In genomic region chr14:48119012-48119647, GRCm38 (mm10) we compare ENCODE assay signal across 9 mouse cellular contexts. TPM values are rescaled to one million over a fixed set of nuclear protein-coding genes. Genes with fewer than 3 reads are reported as not detected.
DNase-seq lines count a peak whose midpoint lies in the region; ATAC-seq and TF ChIP-seq lines count a peak whose summit lies in the region.
"Had no signal": no experiment of that assay in that cellular context is flagged by ENCODE, and none has a peak within 500 bp of the region (broad histone marks: within the 10 kb centered on the region; RNA-seq: fewer than 3 reads in every experiment).

No protein-coding gene starts in this region.

- H3K27ac ChIP-seq in heart, postnatal 0 days (ENCODE audit: low read depth), result no peak overlapping the region
- H3K27ac ChIP-seq in heart, adult 2 months, result no peak overlapping the region
- no peak overlapping the region for H3K27ac ChIP-seq in forebrain, postnatal 0 days (ENCODE audit: low read depth, low read length)
- H3K27ac ChIP-seq in midbrain, embryonic 13.5 days, result peak overlapping the region; percentile 39

- no peak for TF ChIP-seq CTCF in heart, postnatal 0 days (IDR thresholded peaks at IDR 0.05; ENCODE audit: low read depth)
- no peak for TF ChIP-seq CTCF in heart, adult 2 months (IDR thresholded peaks at IDR 0.05)
- no peak for TF ChIP-seq CTCF in forebrain, postnatal 0 days (IDR thresholded peaks at IDR 0.05; ENCODE audit: low read depth)

- H3K79me2 ChIP-seq in heart, adult 2 months (replicated peaks; ENCODE audit: control insufficient read depth, insufficient read depth, low read length), result 0 out of 2 replicates have a peak, but pooled peaks cover 1% of the 10 kb centered on the region

- no peak overlapping the region for H3K9ac ChIP-seq in heart, postnatal 0 days (replicated peaks; ENCODE audit: low read depth, low read length)
- H3K9ac ChIP-seq in heart, adult 2 months (ENCODE audit: low read depth, low read length), result no peak overlapping the region
- no peak overlapping the region for H3K9ac ChIP-seq in forebrain, postnatal 0 days
- H3K9ac ChIP-seq in midbrain, embryonic 13.5 days (replicated peaks), result no peak overlapping the region

- no peak for TF ChIP-seq EP300 in heart, postnatal 0 days (IDR thresholded peaks at IDR 0.05; ENCODE audit: low read depth)
- TF ChIP-seq EP300 in heart, adult 2 months (IDR thresholded peaks at IDR 0.05; ENCODE audit: insufficient read depth, low read depth, low read length), result no peak

- no peaks in the 10 kb centered on the region for H3K9me3 ChIP-seq in heart, postnatal 0 days (replicated peaks; ENCODE audit: control insufficient read depth, low read length)
- H3K9me3 ChIP-seq in forebrain, postnatal 0 days (ENCODE audit: low read length), result no peaks in the 10 kb centered on the region
- H3K9me3 ChIP-seq in midbrain, embryonic 13.5 days, result no peaks in the 10 kb centered on the region

- no peaks in the 10 kb centered on the region for H3K36me3 ChIP-seq in heart, postnatal 0 days (replicated peaks; ENCODE audit: control insufficient read depth, insufficient read depth, low read length)
- no peaks in the 10 kb centered on the region for H3K36me3 ChIP-seq in heart, adult 2 months (ENCODE audit: control insufficient read depth, insufficient read depth, low read length)
- H3K36me3 ChIP-seq in forebrain, postnatal 0 days (ENCODE audit: insufficient read depth), result no peaks in the 10 kb centered on the region
- H3K36me3 ChIP-seq in midbrain, embryonic 13.5 days, result no peaks in the 10 kb centered on the region

- WGBS in heart, postnatal 0 days, result 19% methylated on average over 9 of the region's 9 CpGs
- WGBS in heart, adult 2 months, result 43% methylated on average over 9 of the region's 9 CpGs
- WGBS in forebrain, postnatal 0 days, result 5% methylated on average over 9 of the region's 9 CpGs
- 6% methylated on average over 9 of the region's 9 CpGs for WGBS in midbrain, embryonic 13.5 days

- H3K4me1 ChIP-seq in heart, postnatal 0 days (ENCODE audit: control insufficient read depth, insufficient read depth), result peaks cover 4% of the 10 kb centered on the region; the same call in 1 of the 2 replicates
- H3K4me1 ChIP-seq in heart, adult 2 months (ENCODE audit: control insufficient read depth, insufficient read depth, low read length), result peaks cover 4% of the 10 kb centered on the region
- peaks cover 11% of the 10 kb centered on the region for H3K4me1 ChIP-seq in forebrain, postnatal 0 days (ENCODE audit: insufficient read depth)
- peaks cover 49% of the 10 kb centered on the region for H3K4me1 ChIP-seq in midbrain, embryonic 13.5 days (replicated peaks)

- H3K27me3 ChIP-seq in heart, postnatal 0 days (ENCODE audit: control insufficient read depth, insufficient read depth, low read length), result peaks cover 27% of the 10 kb centered on the region
- no peaks in the 10 kb centered on the region for H3K27me3 ChIP-seq in heart, adult 2 months (ENCODE audit: control insufficient read depth, insufficient read depth, low read length)
- H3K27me3 ChIP-seq in forebrain, postnatal 0 days (ENCODE audit: insufficient read depth, low read length), result no peaks in the 10 kb centered on the region
- no peaks in the 10 kb centered on the region for H3K27me3 ChIP-seq in midbrain, embryonic 13.5 days

- intact Hi-C loops in heart, adult 2 months (cut with DNase I), result no loop called here
- intact Hi-C loops in gastrocnemius, postnatal 14 days (cut with DNase I; ENCODE audit: low total_unique reads), result no loop called here

- H3K4me2 ChIP-seq in heart, postnatal 0 days (ENCODE audit: low read depth, low read length), result peak overlapping the region; percentile 16; the same call in 1 of the 2 replicates
- peak overlapping the region; percentile 70 for H3K4me2 ChIP-seq in forebrain, postnatal 0 days (ENCODE audit: low read depth)
- peak overlapping the region; percentile 73 for H3K4me2 ChIP-seq in midbrain, embryonic 13.5 days (replicated peaks)

- no peak overlapping the region for H3K4me3 ChIP-seq in heart, postnatal 0 days (ENCODE audit: low read depth, low read length)
- no peak overlapping the region for H3K4me3 ChIP-seq in heart, adult 2 months
- H3K4me3 ChIP-seq in forebrain, postnatal 0 days (ENCODE audit: low read depth, low read length), result no peak overlapping the region
- H3K4me3 ChIP-seq in midbrain, embryonic 13.5 days (replicated peaks), result peak overlapping the region; percentile 6; the same call in 1 of the 2 replicates

- no peak for DNase-seq in heart, postnatal 0 days (ENCODE audit: low spot score)
- DNase-seq in heart, adult 2 months, result no peak
- DNase-seq in cerebellum, adult 9-10 months, result peak; percentile 58
- DNase-seq in forebrain, postnatal 0 days, result peak; percentile 55
- DNase-seq in embryo, embryonic 11 days, result no peak
- DNase-seq in gastrocnemius, postnatal 14 days, result no peak
- DNase-seq: gastrocnemius, postnatal 25 days had no signal

- no peak for TF ChIP-seq POLR2A in heart, adult 2 months (IDR thresholded peaks at IDR 0.05; ENCODE audit: insufficient read depth, low read depth, low read length)

- ATAC-seq in heart, postnatal 0 days (ENCODE audit: insufficient read depth, low read depth), result no peak
- ATAC-seq in forebrain, postnatal 0 days, result peak; percentile 58
- peak; percentile 28; the same call in 1 of the 2 replicates for ATAC-seq in midbrain, embryonic 13.5 days
- ATAC-seq in erythroblast, adult 5-6 weeks (replicated peaks; ENCODE audit: low FRiP score, poor library complexity, severe bottlenecking), result no peak

RNA-seq across cellular contexts. Expression of gene Peli2, which starts 1.5 kb away (rescaled TPM):
- 15.4 and 18.2 TPM in 2 replicates for total RNA-seq in heart, postnatal 0 days (2014; rRNA removed; ENCODE audit: low replicate concordance)
- 2.0 and 2.1 TPM in 2 replicates for polyA plus RNA-seq in heart, postnatal 0 days (2015; fragmentation: Nextera tagmentation; extraction: Ambion mirVana)
- total RNA-seq in heart, adult 2 months (2021), result 10 to 100 TPM; 17.2 to 20.3 TPM
- 8.1 and 10.1 TPM in 2 replicates for polyA plus RNA-seq in heart, adult 2 months (2012; rRNA removed)
- total RNA-seq in forebrain, postnatal 0 days (2014; rRNA removed), result 12.2 and 16.4 TPM in 2 replicates
- polyA plus RNA-seq in forebrain, postnatal 0 days (2015; fragmentation: Nextera tagmentation; extraction: Ambion mirVana), result 6.6 and 8.8 TPM in 2 replicates
- polyA plus RNA-seq in midbrain, embryonic 13.5 days (2015; fragmentation: Nextera tagmentation; extraction: Ambion mirVana), result 7.1 and 8.3 TPM in 2 replicates
- total RNA-seq in erythroblast, adult 5-6 weeks (2015; ENCODE audit: low replicate concordance), result 1.7 and 2.5 TPM in 2 replicates
- total RNA-seq in erythroblast, adult 5-6 weeks (2017; ENCODE audit: low replicate concordance), result 1.4 and 2.1 TPM in 2 replicates
- 10 to 100 TPM; 12.9 to 16.3 TPM for total RNA-seq in gastrocnemius, postnatal 14 days (2021)

Comparison
In these comparisons a context has a peak if more than half of its experiments do, and no peak if none do; other contexts are left out.
1. ATAC-seq: peak in forebrain, postnatal 0 days (single experiment) and midbrain, embryonic 13.5 days (single experiment); none in heart, postnatal 0 days (single experiment) and erythroblast, adult 5-6 weeks (single experiment).
2. DNase-seq: peak in cerebellum, adult 9-10 months (single experiment) and forebrain, postnatal 0 days (single experiment); none in heart, postnatal 0 days (single experiment), heart, adult 2 months (0 of 2), embryo, embryonic 11 days (single experiment) and gastrocnemius, postnatal 14 days (single experiment).
3. H3K4me2 ChIP-seq: peak in every context shown above with its lines; median percentile 73 in midbrain, embryonic 13.5 days; 70 in forebrain, postnatal 0 days; 16 in heart, postnatal 0 days.